Mouse (Mus musculus): ENCODE data around the gene Zfp52. TPM values are rescaled to one million over a fixed set of nuclear protein-coding genes. Genes with fewer than 3 reads are reported as not detected.

The Zfp52 gene
- total and polyA plus RNA-seq, 3 experiments: 2.8 to 3.5 TPM; not detected in 1

DNA sequence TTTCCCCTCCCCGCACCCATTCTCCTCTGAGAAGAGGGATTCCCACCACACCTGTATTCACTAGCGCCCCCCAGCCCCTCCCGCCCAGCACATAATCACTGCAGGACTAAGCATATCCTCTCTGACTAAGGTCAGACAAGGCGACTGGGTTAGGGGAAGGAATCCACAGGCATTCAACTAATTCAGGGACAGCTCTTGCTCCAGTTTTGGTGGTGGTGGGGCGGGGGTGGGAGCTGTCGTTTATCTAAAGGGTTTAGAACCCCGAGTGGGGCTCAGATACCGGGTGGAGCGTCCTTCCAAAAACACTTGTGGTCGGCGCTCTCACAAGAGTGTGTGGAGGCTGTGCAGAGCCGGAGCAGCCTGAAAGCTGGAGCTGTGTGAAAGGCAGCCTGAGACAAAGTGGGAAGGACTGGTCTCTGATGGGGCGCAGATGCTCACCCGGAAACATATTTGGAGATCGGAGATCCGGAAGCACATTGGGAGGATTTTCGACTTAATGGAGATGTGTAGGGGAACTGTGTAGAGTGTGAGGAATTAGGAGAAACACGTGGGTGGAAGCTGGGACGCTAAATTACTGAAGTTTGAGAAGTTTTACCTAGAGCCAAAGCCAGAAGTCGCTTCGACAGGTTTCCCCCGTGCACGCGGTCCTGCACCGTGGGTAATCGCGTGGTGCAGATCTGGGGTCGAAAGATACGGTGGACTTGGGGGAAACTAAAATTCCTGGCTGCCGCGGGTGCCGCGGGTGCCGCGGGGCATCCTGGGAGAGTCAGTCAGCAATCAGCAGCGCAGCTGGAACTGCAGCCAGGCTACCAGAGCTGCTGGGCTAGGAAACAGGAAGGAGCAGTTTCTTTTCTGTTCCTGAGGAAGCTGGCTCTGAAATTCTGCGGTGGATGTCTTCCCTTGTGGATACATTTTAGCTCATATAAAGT lies 18.9 kb upstream of the Zfp52 start:
- Histone ChIP-seq H3K79me2 (ENCODE audit: control insufficient read depth, insufficient read depth, low read length, poor library complexity) (no peaks in the 10 kb centered on the region; the same call in 1 of the 2 replicates), H3K4me3 (ENCODE audit: control insufficient read depth in 1 of 2, insufficient read depth in 1 of 2, low read depth in 2 of 2, low read length in 2 of 2) (peak overlapping the region; percentile 67 to 88), H3K4me1 (ENCODE audit: control insufficient read depth in 1 of 2, insufficient read depth in 2 of 2, low read length in 2 of 2) (no peaks in the 10 kb centered on the region), H3K36me3 (ENCODE audit: control insufficient read depth in 1 of 2, insufficient read depth in 2 of 2, low read length in 2 of 2) (no peaks in the 10 kb centered on the region), H3K27me3 (ENCODE audit: control insufficient read depth in 1 of 2, insufficient read depth in 2 of 2, low read length in 2 of 2) (no peaks in the 10 kb centered on the region), H3K27ac (ENCODE audit: control insufficient read depth, low read depth, low read length) (peak overlapping the region; percentile 90), H3K9me3 (replicated peaks; ENCODE audit: insufficient read depth, low read length) (no peaks in the 10 kb centered on the region), H3K9ac (ENCODE audit: control insufficient read depth, low read depth, low read length, poor library complexity, severe bottlenecking) (peak overlapping the region; percentile 88)
- DNase-seq (ENCODE audit: low read depth, low spot score): peak; percentile 89
- TF ChIP-seq SIN3A (IDR thresholded peaks at IDR 0.05; ENCODE audit: low read length): peak; percentile 68
- TF ChIP-seq NELFE (IDR thresholded peaks at IDR 0.05; ENCODE audit: low read depth, low read length): peak; percentile 78
- TF ChIP-seq HCFC1 (IDR thresholded peaks at IDR 0.05; ENCODE audit: low read depth, low read length): peak; percentile 79
- peak; percentile 40; the same call in 1 of the 2 replicates for TF ChIP-seq ETS1 (IDR thresholded peaks at IDR 0.05; ENCODE audit: low read depth, low read length)
- TF ChIP-seq MXI1 (IDR thresholded peaks at IDR 0.05; ENCODE audit: low read depth, low read length): peak; percentile 81
- TF ChIP-seq SMC3 (IDR thresholded peaks at IDR 0.05; ENCODE audit: low read depth, low read length): no peak
- TF ChIP-seq ELF1 (IDR thresholded peaks at IDR 0.05; ENCODE audit: low read depth, low read length): peak; percentile 58; the same call in 1 of the 2 replicates
- peak; percentile 66; the same call in 1 of the 2 replicates for TF ChIP-seq POLR2AphosphoS2 (IDR thresholded peaks at IDR 0.05; ENCODE audit: low read length)
- TF ChIP-seq CHD1 (IDR thresholded peaks at IDR 0.05; ENCODE audit: low read depth, low read length): peak; percentile 81; the same call in 1 of the 2 replicates
- TF ChIP-seq EP300 (IDR thresholded peaks at IDR 0.05; ENCODE audit: low read depth in 1 of 2, low read length in 2 of 2): no peak; a peak in 2 of 4 replicates
- TF ChIP-seq MAX (IDR thresholded peaks at IDR 0.05; ENCODE audit: low read length): peak; percentile 91
- TF ChIP-seq CTCF (IDR thresholded peaks at IDR 0.05 in 2 of 3, conservative IDR thresholded peaks at IDR 0.05 in 1 of 3; ENCODE audit: control insufficient read depth in 1 of 3, insufficient read depth in 1 of 3, low read depth in 2 of 3, low read length in 3 of 3, poor library complexity in 1 of 3, severe bottlenecking in 1 of 3): peak in 1 of 3 experiments; percentile 26; a peak in 2 of 6 replicates
- TF ChIP-seq TCF12 (IDR thresholded peaks at IDR 0.05; ENCODE audit: low read depth, low read length): 0 out of 2 replicates have a peak, but pooled peaks have one; percentile 23
- no peak for TF ChIP-seq GABPA (IDR thresholded peaks at IDR 0.05; ENCODE audit: low read depth, low read length)
- peak; percentile 97 for TF ChIP-seq MYC (IDR thresholded peaks at IDR 0.05; ENCODE audit: low read depth, low read length)
- no peak for TF ChIP-seq USF2 (IDR thresholded peaks at IDR 0.05; ENCODE audit: borderline replicate concordance in 1 of 2, insufficient read depth in 1 of 2, low read depth in 1 of 2, low read length in 2 of 2)
- TF ChIP-seq TBP (IDR thresholded peaks at IDR 0.05; ENCODE audit: low read depth, low read length): peak; percentile 56; the same call in 1 of the 2 replicates
- no peak for TF ChIP-seq RCOR1 (IDR thresholded peaks at IDR 0.05; ENCODE audit: low read depth, low read length)
- TF ChIP-seq POLR2A (IDR thresholded peaks at IDR 0.05; ENCODE audit: control insufficient read depth in 1 of 2, insufficient read depth in 1 of 2, low read depth in 1 of 2, low read length in 2 of 2, poor library complexity in 1 of 2): peak; percentile 47 to 87; a peak in 2 of 4 replicates
- peak; percentile 64 for TF ChIP-seq ZMIZ1 (IDR thresholded peaks at IDR 0.05; ENCODE audit: low read depth, low read length)

Data from MEL (cell line).